Mouse (Mus musculus) common myeloid progenitor, adult 5-6 weeks (primary cell): Measurements from ENCODE around the gene Gjd2. TPM values are rescaled to one million over a fixed set of nuclear protein-coding genes. Genes with fewer than 3 reads are reported as not detected.
A peak's percentile ranks its signal among the peaks of the same experiment; 100 is the strongest.

Source experiments
- ATAC-seq: replicated peaks from 2 replicates; pipeline ENCODE4 v1.8.0; 2016; ENCODE audit warnings: low read depth, mild to moderate bottlenecking, moderate TSS enrichment, inconsistent platforms; ENCODE audit not compliant: poor library complexity, severe bottlenecking
- total RNA-seq: library from RNA; stranded (forward); fragments of 200-1000, 187-1606 nt; gene quantifications from 2 replicates; pipeline ENCODE4 v1.2.3, GENCODE M21; 2017

Gene Gjd2
- total RNA-seq, 1 experiment from 2014 or later: not detected

DNA sequence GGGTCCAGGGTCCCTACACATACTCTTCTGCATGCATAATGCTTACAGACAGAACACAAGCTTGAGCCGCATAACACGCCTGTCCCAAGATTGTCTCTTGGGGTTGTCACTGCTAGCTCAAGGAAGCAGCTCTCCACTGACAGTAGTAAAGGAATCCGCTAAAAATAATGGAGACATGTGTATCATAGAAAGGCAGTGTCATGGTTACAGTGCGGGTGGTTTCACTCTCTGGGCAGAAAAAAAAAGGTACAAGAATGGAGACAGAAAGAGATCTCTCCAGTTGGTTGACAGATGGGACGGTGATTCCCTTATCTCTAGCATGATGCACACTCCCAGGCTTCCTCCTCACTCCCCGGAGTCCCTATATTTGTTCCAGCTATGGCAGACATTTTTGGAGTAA is 1.4 kb upstream of the Gjd2 start:
- ATAC-seq: no peak

- ATAC-seq: no peak
Observed at GRCm38 (mm10) chr2:114013846-114014245, 427 bp upstream of the Gjd2 start.

DNA sequence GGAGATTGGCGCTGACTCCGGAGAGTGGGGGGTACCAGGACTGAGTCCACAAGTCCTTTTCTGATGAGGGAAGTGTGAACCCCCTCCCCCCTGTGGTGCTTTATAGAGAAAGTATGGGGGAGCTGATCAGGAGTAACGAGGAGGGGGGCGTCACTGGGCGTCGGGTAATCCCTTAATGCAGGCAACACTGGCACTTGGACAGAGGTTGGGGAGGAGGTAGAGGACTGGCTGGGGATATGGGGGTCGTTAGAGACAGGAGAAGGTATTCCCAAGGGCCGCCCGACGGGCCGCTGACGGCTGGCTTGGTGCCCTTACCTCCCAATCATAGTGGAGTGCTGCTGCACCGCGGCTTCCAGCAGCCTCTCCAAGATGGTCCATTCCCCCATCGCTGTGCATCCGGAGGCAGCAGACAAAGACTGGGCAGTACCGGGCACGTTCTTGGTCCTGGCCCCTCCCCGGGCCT is 639 bp downstream of the Gjd2 start:
- ATAC-seq: no peak

DNA sequence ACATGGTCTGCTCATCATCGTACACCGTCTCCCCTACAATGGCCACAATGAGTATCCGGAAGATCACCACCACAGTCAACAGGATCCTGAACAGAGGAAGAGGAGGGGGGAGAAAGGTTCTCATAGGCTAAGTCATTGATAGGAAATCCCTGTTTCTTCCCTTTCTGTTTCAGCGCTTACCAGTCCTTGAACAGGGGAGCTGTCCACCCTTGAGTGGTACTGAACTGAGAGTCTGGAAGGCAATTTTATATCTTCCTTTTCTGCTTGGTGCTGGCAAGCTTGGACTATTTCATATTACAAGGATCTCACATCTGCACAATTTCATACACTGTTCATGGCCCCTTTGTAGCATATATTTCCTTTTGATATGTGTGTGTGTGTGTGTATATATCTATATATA is 1.6 kb downstream of the Gjd2 start:
- peak; percentile 76 for ATAC-seq

DNA sequence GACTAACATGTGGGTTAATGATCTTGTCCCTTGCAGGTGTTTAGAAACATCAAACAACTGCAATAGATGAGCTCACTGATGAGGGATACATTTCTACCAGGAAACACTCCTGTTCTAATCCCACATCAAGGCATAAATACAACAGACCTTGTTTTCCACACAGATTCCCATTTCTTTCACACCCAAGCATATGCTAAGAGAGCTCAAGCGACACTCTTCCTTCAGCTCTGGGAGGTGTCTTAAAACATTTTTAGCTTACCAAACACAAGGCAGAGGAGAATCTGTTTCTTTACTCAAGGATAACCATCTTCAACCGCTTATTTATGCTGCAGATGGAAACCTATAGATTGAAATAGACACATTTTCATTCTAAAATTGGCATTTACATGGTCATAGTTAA is 5.1 kb downstream of the Gjd2 start:
- ATAC-seq: no peak

DNA sequence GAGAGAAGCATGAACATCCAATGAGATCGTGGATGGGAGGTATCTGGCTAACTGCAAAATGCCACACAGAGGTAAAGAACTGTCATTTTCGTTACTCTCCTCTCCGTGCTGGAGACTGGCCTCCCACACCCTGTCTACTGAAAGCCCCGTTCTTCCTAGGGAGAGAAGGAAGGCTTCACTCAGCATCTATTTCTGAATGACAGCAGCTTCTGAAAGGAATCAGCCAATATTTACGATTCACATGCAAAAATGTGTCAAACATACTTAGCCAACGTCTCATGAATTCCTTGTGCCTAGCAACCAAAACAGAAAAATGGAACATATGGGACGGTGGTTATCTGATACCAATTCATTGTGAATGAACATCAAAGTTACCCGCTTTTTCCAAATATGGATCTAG is 15.9 kb downstream of the Gjd2 start:
- ATAC-seq: no peak

GRCm38 (mm10) chr2:113996930-113997329 is 16.5 kb downstream of the Gjd2 start:
- ATAC-seq: no peak

GRCm38 (mm10) chr2:113984890-113985289 is 28.5 kb downstream of the Gjd2 start:
- ATAC-seq: no peak

DNA sequence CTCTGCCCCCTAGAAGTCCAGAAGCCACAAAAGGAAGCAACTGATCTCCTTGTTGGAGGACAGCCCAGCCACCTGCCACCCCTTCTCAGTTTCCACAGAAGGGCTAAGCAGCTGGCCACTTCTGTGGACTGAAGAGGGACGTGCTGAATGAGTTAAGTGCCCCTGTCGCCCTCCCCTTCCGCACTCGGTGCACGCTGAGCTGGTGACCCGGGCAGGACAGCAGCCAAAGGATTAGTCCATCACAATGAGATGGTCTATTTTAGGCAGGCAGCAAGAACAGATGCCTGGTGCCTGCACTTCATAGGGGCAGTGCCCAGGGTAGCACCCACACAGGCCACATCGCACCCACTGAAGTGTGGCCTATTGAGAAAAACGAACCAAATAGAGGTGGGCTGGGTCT is 32.8 kb downstream of the Gjd2 start:
- ATAC-seq: no peak

DNA sequence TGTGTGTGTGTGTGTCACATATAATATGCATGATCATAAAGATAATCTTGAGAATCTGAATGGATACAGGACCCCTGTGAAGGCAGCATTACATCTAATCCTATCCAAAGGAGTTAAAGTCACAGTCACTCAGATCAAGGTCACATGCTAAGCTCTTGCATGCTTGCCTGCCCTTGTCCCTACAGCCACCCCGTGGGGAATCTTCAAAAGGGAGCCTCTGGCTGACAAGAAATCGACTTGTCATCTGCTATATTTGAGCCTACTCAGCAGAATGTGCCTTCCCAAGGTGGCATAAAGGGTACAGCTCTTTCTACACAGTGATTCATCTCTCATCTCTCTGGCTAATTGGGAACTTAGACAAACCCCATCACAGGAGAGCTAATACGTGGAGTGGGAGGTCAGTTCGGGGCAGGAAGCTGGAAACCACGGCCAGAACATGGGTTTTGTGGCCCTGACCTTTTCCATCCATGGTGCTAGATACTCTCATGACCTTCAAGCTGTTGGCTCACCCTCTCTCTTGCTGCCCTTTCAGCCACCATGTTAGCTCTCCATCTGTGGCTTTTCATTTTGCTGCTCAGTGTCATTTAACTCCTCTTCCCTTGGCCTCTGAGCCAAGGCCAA is 35.2 kb downstream of the Gjd2 start:
- no peak for ATAC-seq

- ATAC-seq: no peak
Observed at GRCm38 (mm10) chr2:113973950-113974349, 39.5 kb downstream of the Gjd2 start.

DNA sequence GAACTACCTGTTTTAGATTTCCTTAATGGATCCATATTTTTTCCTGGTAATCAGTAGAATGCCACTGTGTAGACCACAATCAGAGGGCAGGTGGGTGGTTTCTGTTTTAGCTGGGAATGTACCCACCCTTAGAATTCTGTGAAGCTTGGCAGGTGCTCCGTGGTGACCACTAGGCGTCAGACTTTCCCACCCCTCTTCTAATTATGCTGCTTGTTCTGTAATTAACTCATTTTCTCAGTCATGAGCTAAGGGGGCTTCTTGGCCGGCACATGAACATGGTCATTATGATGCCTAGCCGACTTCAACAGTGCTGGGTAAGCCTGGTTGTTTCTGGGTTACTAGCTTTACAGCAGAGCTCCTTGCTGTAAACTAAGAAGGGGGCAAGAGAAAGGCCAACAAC is 47.0 kb downstream of the Gjd2 start:
- no peak for ATAC-seq

Other genes with a start within 250 kb of the Gjd2 start
- 3.7 TPM in 1 of 2 replicates, not detected in the other for gene Scg5, start 184.5 kb downstream of the Gjd2 start, total RNA-seq
- gene Arhgap11a, start 165.0 kb downstream of the Gjd2 start, total RNA-seq: 40.6 and 55.4 TPM in 2 replicates
- gene Actc1, start 39.9 kb upstream of the Gjd2 start, total RNA-seq: not detected in 2 replicates
- gene Aqr, start 173.4 kb upstream of the Gjd2 start, total RNA-seq: 61.2 and 71.0 TPM in 2 replicates
- 10.2 and 14.7 TPM in 2 replicates for gene Zfp770, start 187.8 kb upstream of the Gjd2 start, total RNA-seq